Mouse (Mus musculus) hindbrain, embryonic 12.5 days (tissue): ENCODE results near the gene Leo1. TPM values are rescaled to one million over a fixed set of nuclear protein-coding genes. Genes with fewer than 3 reads are reported as not detected.

Experiments used
- ATAC-seq: fragments of 200-750 bp; cut with Nextera tagmentation; 2 replicates; pipeline ENCODE4 v1.8.0; 2017; ENCODE audit warnings: moderate TSS enrichment; ENCODE audit not compliant: low FRiP score
- H3K27ac ChIP-seq: fragments of 300-500 bp; sonication (generic); 2 replicates; pipeline ENCODE4 v1.5.1; 2016; ENCODE audit warnings: mild to moderate bottlenecking
- H3K27me3 ChIP-seq: fragments of 300-500 bp; sonication (generic); 2 replicates; pipeline ENCODE4 v1.6.1; 2016; ENCODE audit warnings: mild to moderate bottlenecking
- H3K36me3 ChIP-seq: fragments of 300-500 bp; sonication (generic); 2 replicates; pipeline ENCODE4 v1.6.1; 2016; ENCODE audit warnings: mild to moderate bottlenecking
- H3K4me1 ChIP-seq: fragments of 300-500 bp; sonication (generic); 2 replicates; pipeline ENCODE4 v1.6.1; 2016
- H3K4me2 ChIP-seq: fragments of 300-500 bp; sonication (generic); replicated peaks from 2 replicates; pipeline ENCODE4 v1.6.1; 2016; ENCODE audit warnings: mild to moderate bottlenecking
- H3K4me3 ChIP-seq: fragments of 300-500 bp; sonication (generic); 2 replicates; pipeline ENCODE4 v1.5.1; 2016; ENCODE audit warnings: mild to moderate bottlenecking
- H3K9ac ChIP-seq: fragments of 300-500 bp; sonication (generic); 2 replicates; pipeline ENCODE4 v1.6.1; 2016; ENCODE audit warnings: mild to moderate bottlenecking, moderate library complexity
- H3K9me3 ChIP-seq: fragments of 300-500 bp; sonication (generic); replicated peaks from 2 replicates; pipeline ENCODE4 v1.6.1; 2016; ENCODE audit warnings: mild to moderate bottlenecking
- WGBS: fragments of 180-500 bp; shearing (Covaris S2); methylation state at CpG from one replicate; pipeline ENCODE4 v1.1.7; 2016; 5-methylcytosine and 5-hydroxymethylcytosine counted together
- polyA plus RNA-seq: library from polyadenylated mRNA; unstranded; fragments of >200 nt; fragmentation: Nextera tagmentation; extraction: Ambion mirVana; gene quantifications from 2 replicates; pipeline ENCODE4 v1.2.1, GENCODE M21; 2016

The Leo1 gene
- polyA plus RNA-seq, 1 experiment from 2014 or later = 51.7 TPM

- WGBS = 0% methylated on average over 52 of the region's 58 CpGs
- H3K4me3 ChIP-seq = peak within 1 kb of the TSS; percentile 93
- no peaks in the 10 kb centered on the region for H3K36me3 ChIP-seq
- H3K4me1 ChIP-seq = peaks cover 27% of the 10 kb centered on the region
- H3K9me3 ChIP-seq = no peaks in the 10 kb centered on the region
- H3K27me3 ChIP-seq = no peaks in the 10 kb centered on the region
- H3K4me2 ChIP-seq = peak within 1 kb of the TSS; percentile 71
- ATAC-seq = peak; percentile 91
- peak within 1 kb of the TSS; percentile 90 for H3K9ac ChIP-seq
- H3K27ac ChIP-seq = peak within 1 kb of the TSS; percentile 98
Measured at GRCm38 (mm10) chr9:75409852-75410378, 31.4 kb upstream of the Leo1 start, which contains the start of gene Mapk6. Gene Mapk6 (minus strand): TSS chr9:75410005.

- whole genome bisulfite sequencing = 77% methylated on average over 6 of the region's 6 CpGs
- H3K27me3 ChIP-seq = no peaks in the 10 kb centered on the region
- H3K27ac ChIP-seq = no peak overlapping the region
- no peak overlapping the region for H3K9ac ChIP-seq
- no peaks in the 10 kb centered on the region for H3K9me3 ChIP-seq
- H3K4me1 ChIP-seq = peaks cover 20% of the 10 kb centered on the region
- H3K36me3 ChIP-seq = no peaks in the 10 kb centered on the region
- H3K4me3 ChIP-seq = no peak overlapping the region
- ATAC-seq = no peak
- H3K4me2 ChIP-seq = no peak overlapping the region
Measured at GRCm38 (mm10) chr9:75410868-75411487, 30.3 kb upstream of the Leo1 start.

- Histone ChIP-seq H3K4me2 (no peak overlapping the region), H3K27ac (no peak overlapping the region), H3K9ac (no peak overlapping the region), H3K36me3 (no peaks in the 10 kb centered on the region), H3K4me1 (peaks cover 14% of the 10 kb centered on the region), H3K4me3 (no peak overlapping the region), H3K27me3 (no peaks in the 10 kb centered on the region), H3K9me3 (no peaks in the 10 kb centered on the region)
- ATAC-seq = no peak
- 85% methylated on average over 9 of the region's 9 CpGs for WGBS
Measured at GRCm38 (mm10) chr9:75411584-75411983, 29.7 kb upstream of the Leo1 start.

GRCm38 (mm10) chr9:75413206-75413605 lies 28.1 kb upstream of the Leo1 start:
- no peak overlapping the region for H3K27ac ChIP-seq
- no peak for ATAC-seq
- H3K4me2 ChIP-seq = no peak overlapping the region
- H3K4me1 ChIP-seq = peaks cover 3% of the 10 kb centered on the region; the same call in 1 of the 2 replicates
- H3K36me3 ChIP-seq = no peaks in the 10 kb centered on the region
- H3K4me3 ChIP-seq = no peak overlapping the region
- H3K9me3 ChIP-seq = no peaks in the 10 kb centered on the region
- H3K9ac ChIP-seq = no peak overlapping the region
- no peaks in the 10 kb centered on the region for H3K27me3 ChIP-seq
- WGBS = 76% methylated on average over 5 of the region's 5 CpGs

GRCm38 (mm10) chr9:75414204-75414603 lies 27.1 kb upstream of the Leo1 start:
- 36% methylated on average over 5 of the region's 5 CpGs for WGBS
- H3K27me3 ChIP-seq = no peaks in the 10 kb centered on the region
- no peaks in the 10 kb centered on the region for H3K9me3 ChIP-seq
- H3K4me1 ChIP-seq = peaks cover 3% of the 10 kb centered on the region; the same call in 1 of the 2 replicates
- no peaks in the 10 kb centered on the region for H3K36me3 ChIP-seq
- ATAC-seq = no peak
- no peak overlapping the region for H3K27ac ChIP-seq
- no peak overlapping the region for H3K4me3 ChIP-seq
- no peak overlapping the region for H3K4me2 ChIP-seq
- no peak overlapping the region for H3K9ac ChIP-seq

- ATAC-seq = no peak
- Histone ChIP-seq H3K9ac (no peak overlapping the region), H3K36me3 (no peaks in the 10 kb centered on the region), H3K4me2 (no peak overlapping the region), H3K27ac (no peak overlapping the region), H3K9me3 (no peaks in the 10 kb centered on the region), H3K4me3 (no peak overlapping the region), H3K27me3 (no peaks in the 10 kb centered on the region), H3K4me1 (peaks cover 5% of the 10 kb centered on the region; the same call in 1 of the 2 replicates)
- WGBS = 87% methylated on average over 3 of the region's 3 CpGs
Measured at GRCm38 (mm10) chr9:75422251-75422691, 19.1 kb upstream of the Leo1 start.

GRCm38 (mm10) chr9:75423683-75424082 lies 17.6 kb upstream of the Leo1 start:
- no peak overlapping the region for H3K4me3 ChIP-seq
- no peak overlapping the region for H3K4me2 ChIP-seq
- no peaks in the 10 kb centered on the region for H3K36me3 ChIP-seq
- no peak for ATAC-seq
- H3K4me1 ChIP-seq = peaks cover 5% of the 10 kb centered on the region; the same call in 1 of the 2 replicates
- no peak overlapping the region for H3K9ac ChIP-seq
- no peaks in the 10 kb centered on the region for H3K9me3 ChIP-seq
- WGBS = 68% methylated on average over 5 of the region's 5 CpGs
- H3K27me3 ChIP-seq = no peaks in the 10 kb centered on the region
- H3K27ac ChIP-seq = no peak overlapping the region

- Histone ChIP-seq H3K9ac (no peak overlapping the region), H3K27me3 (no peaks in the 10 kb centered on the region), H3K4me3 (no peak overlapping the region), H3K4me2 (no peak overlapping the region), H3K36me3 (no peaks in the 10 kb centered on the region), H3K4me1 (peaks cover 5% of the 10 kb centered on the region; the same call in 1 of the 2 replicates), H3K27ac (no peak overlapping the region), H3K9me3 (no peaks in the 10 kb centered on the region)
- WGBS = 58% methylated on average over 6 of the region's 6 CpGs
- no peak for ATAC-seq
Measured at GRCm38 (mm10) chr9:75424358-75425150, 16.8 kb upstream of the Leo1 start.

- Histone ChIP-seq H3K4me1 (peaks cover 5% of the 10 kb centered on the region; the same call in 1 of the 2 replicates), H3K27me3 (no peaks in the 10 kb centered on the region), H3K27ac (no peak overlapping the region), H3K4me2 (no peak overlapping the region), H3K4me3 (no peak overlapping the region), H3K36me3 (no peaks in the 10 kb centered on the region), H3K9ac (no peak overlapping the region), H3K9me3 (no peaks in the 10 kb centered on the region)
- 87% methylated on average over 7 of the region's 7 CpGs for WGBS
- no peak for ATAC-seq
Measured at GRCm38 (mm10) chr9:75425796-75426391, 15.4 kb upstream of the Leo1 start.

- no peak overlapping the region for H3K4me2 ChIP-seq
- H3K9me3 ChIP-seq = no peaks in the 10 kb centered on the region
- H3K4me3 ChIP-seq = no peak overlapping the region
- H3K9ac ChIP-seq = no peak overlapping the region
- no peak overlapping the region for H3K27ac ChIP-seq
- no peaks in the 10 kb centered on the region for H3K27me3 ChIP-seq
- 84% methylated on average over 9 of the region's 9 CpGs for WGBS
- no peak for ATAC-seq
- no peaks in the 10 kb centered on the region for H3K36me3 ChIP-seq
- H3K4me1 ChIP-seq = peaks cover 5% of the 10 kb centered on the region; the same call in 1 of the 2 replicates
Measured at GRCm38 (mm10) chr9:75427366-75428273, 13.7 kb upstream of the Leo1 start.

GRCm38 (mm10) chr9:75428274-75428600 lies 13.1 kb upstream of the Leo1 start:
- no peak overlapping the region for H3K9ac ChIP-seq
- H3K9me3 ChIP-seq = no peaks in the 10 kb centered on the region
- peaks cover 5% of the 10 kb centered on the region; the same call in 1 of the 2 replicates for H3K4me1 ChIP-seq
- no peak overlapping the region for H3K4me3 ChIP-seq
- H3K27me3 ChIP-seq = no peaks in the 10 kb centered on the region
- no peak for ATAC-seq
- no peaks in the 10 kb centered on the region for H3K36me3 ChIP-seq
- no peak overlapping the region for H3K27ac ChIP-seq
- 59% methylated on average over 2 of the region's 2 CpGs for WGBS
- H3K4me2 ChIP-seq = no peak overlapping the region
